Mouse (Mus musculus): ENCODE results near the gene Ncf1.

DNA sequence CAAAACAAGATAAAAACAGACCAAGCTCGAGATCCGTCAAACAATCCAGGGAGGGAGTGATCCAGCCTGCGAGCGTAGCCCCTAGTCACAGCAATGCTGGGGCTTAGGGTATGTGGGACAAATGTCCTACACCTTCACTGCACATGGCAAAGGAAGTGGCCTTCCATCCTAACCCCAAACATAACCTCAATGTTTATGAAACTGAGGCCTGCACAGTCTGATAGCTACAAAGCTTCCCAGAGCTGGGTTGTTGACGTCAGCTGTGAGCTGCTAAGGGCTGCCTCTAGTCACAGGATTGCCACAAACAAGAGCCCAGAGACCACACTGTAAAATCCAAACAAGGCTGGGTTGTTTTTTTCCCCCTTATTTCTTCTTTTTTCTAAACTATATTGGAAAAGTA lies 40.3 kb upstream of the Ncf1 start:
- TF ChIP-seq POLR2A (IDR thresholded peaks at IDR 0.05; ENCODE audit: low read depth, low read length) (no peak), CTCF (IDR thresholded peaks at IDR 0.05; ENCODE audit: extremely low read depth, insufficient read length, insufficient replicate concordance, low read depth, low read length) (no peak)

Data from small intestine, adult 2 months (tissue).